Mouse (Mus musculus) liver, adult (tissue): ENCODE measurements around the gene Cbln3.

Experiments used
- GATA4 ChIP-seq: IDR thresholded peaks from 2 replicates; pipeline ENCODE4 v1.6.1; 2014; ENCODE audit warnings: mild to moderate bottlenecking, low read length; ENCODE audit not compliant: insufficient replicate concordance

The Cbln3 gene

GRCm38 (mm10) chr14:55838740-55839139 lies 45.5 kb downstream of the Cbln3 start:
- TF ChIP-seq GATA4, result no peak

- no peak for TF ChIP-seq GATA4
Measured at GRCm38 (mm10) chr14:55838312-55838711, 45.9 kb downstream of the Cbln3 start.

- no peak for TF ChIP-seq GATA4
Measured at GRCm38 (mm10) chr14:55834808-55835533, 49.2 kb downstream of the Cbln3 start.

- TF ChIP-seq GATA4, result no peak
Measured at GRCm38 (mm10) chr14:55833126-55833525, 51.1 kb downstream of the Cbln3 start.

GRCm38 (mm10) chr14:55830331-55830730 lies 53.9 kb downstream of the Cbln3 start:
- TF ChIP-seq GATA4, result no peak

GRCm38 (mm10) chr14:55829854-55830253 lies 54.3 kb downstream of the Cbln3 start:
- TF ChIP-seq GATA4, result no peak
